Mouse (Mus musculus): ENCODE results near the gene Stambpl1.

Stambpl1 gene

GRCm38 (mm10) chr19:34242925-34243324 lies 50.9 kb downstream of the Stambpl1 start:
- DNase-seq = no peak

GRCm38 (mm10) chr19:34244056-34244455 lies 52.0 kb downstream of the Stambpl1 start:
- DNase-seq = peak; percentile 29

GRCm38 (mm10) chr19:34248558-34248957 lies 56.5 kb downstream of the Stambpl1 start:
- no peak for DNase-seq

- no peak for DNase-seq
Measured at GRCm38 (mm10) chr19:34250621-34251020, 58.6 kb downstream of the Stambpl1 start.

GRCm38 (mm10) chr19:34251900-34252299 lies 59.9 kb downstream of the Stambpl1 start:
- DNase-seq = no peak

GRCm38 (mm10) chr19:34252450-34252849 lies 60.4 kb downstream of the Stambpl1 start:
- no peak for DNase-seq

GRCm38 (mm10) chr19:34254101-34254879 lies 62.3 kb downstream of the Stambpl1 start:
- DNase-seq = no peak

GRCm38 (mm10) chr19:34254880-34255681 lies 63.1 kb downstream of the Stambpl1 start, which contains the start of gene Acta2:
TSS of gene Acta2 (minus strand) at chr19:34255590.
- no peak for DNase-seq

- DNase-seq = no peak
Measured at GRCm38 (mm10) chr19:34256149-34256548, 64.1 kb downstream of the Stambpl1 start.

- no peak for DNase-seq
Measured at GRCm38 (mm10) chr19:34256936-34257335, 64.9 kb downstream of the Stambpl1 start.

- DNase-seq = no peak
Measured at GRCm38 (mm10) chr19:34262273-34262974, 70.4 kb downstream of the Stambpl1 start.

GRCm38 (mm10) chr19:34265604-34266193 lies 73.7 kb downstream of the Stambpl1 start:
- no peak for DNase-seq

GRCm38 (mm10) chr19:34268991-34269390 lies 77.0 kb downstream of the Stambpl1 start:
- DNase-seq = no peak

- DNase-seq = no peak
Measured at GRCm38 (mm10) chr19:34270106-34270726, 78.2 kb downstream of the Stambpl1 start.

GRCm38 (mm10) chr19:34270824-34271464 lies 78.9 kb downstream of the Stambpl1 start:
- no peak for DNase-seq

- DNase-seq = no peak
Measured at GRCm38 (mm10) chr19:34273073-34273472, 81.0 kb downstream of the Stambpl1 start.

- no peak for DNase-seq
Measured at GRCm38 (mm10) chr19:34278078-34278477, 86.0 kb downstream of the Stambpl1 start.

- DNase-seq = no peak
Measured at GRCm38 (mm10) chr19:34283614-34284013, 91.6 kb downstream of the Stambpl1 start.

GRCm38 (mm10) chr19:34284383-34284782 lies 92.4 kb downstream of the Stambpl1 start:
- DNase-seq = no peak

GRCm38 (mm10) chr19:34284826-34285225 lies 92.8 kb downstream of the Stambpl1 start:
- no peak for DNase-seq

GRCm38 (mm10) chr19:34287221-34287620 lies 95.2 kb downstream of the Stambpl1 start:
- no peak for DNase-seq
